Mouse (Mus musculus) gastrocnemius, adult 2 months (tissue): ENCODE measurements around the gene Tmod2. TPM values are rescaled to one million over a fixed set of nuclear protein-coding genes. Genes with fewer than 3 reads are reported as not detected.
"Not testable (repeated sequence)": the region's sequence is repeated elsewhere in the genome, so short reads cannot be mapped to it uniquely, and the experiment has no call there.

ENCODE experiments used
- DNase-seq: peaks from one replicate; pipeline ENCODE4 v3.0.0; 2022
- H3K27ac ChIP-seq: fragments of 200-600 bp; 2 replicates; pipeline ENCODE4 v1.8.1; 2022; ENCODE audit warnings: mild to moderate bottlenecking
- H3K4me3 ChIP-seq: fragments of 200-600 bp; 2 replicates; pipeline ENCODE4 v1.8.1; 2022; ENCODE audit warnings: mild to moderate bottlenecking, moderate library complexity
- CTCF ChIP-seq: fragments of 200-600 bp; IDR thresholded peaks from 2 replicates; pipeline ENCODE4 v1.8.1; 2022; ENCODE audit warnings: antibody characterized with exemption, mild to moderate bottlenecking, moderate library complexity
- intact Hi-C: fragments of 180-260 bp; cut with DNase I; formaldehyde crosslinking; loops from one replicate; pipeline ENCODE4 v1.15.1; 2025
- total RNA-seq, 2 experiments: library from RNA; stranded (reverse); gene quantifications; 2 replicates each; pipeline ENCODE4 v1.2.3; 2021

Gene Tmod2
- total RNA-seq, 2 experiments from 2014 or later: 5.4 to 5.6 TPM

DNA sequence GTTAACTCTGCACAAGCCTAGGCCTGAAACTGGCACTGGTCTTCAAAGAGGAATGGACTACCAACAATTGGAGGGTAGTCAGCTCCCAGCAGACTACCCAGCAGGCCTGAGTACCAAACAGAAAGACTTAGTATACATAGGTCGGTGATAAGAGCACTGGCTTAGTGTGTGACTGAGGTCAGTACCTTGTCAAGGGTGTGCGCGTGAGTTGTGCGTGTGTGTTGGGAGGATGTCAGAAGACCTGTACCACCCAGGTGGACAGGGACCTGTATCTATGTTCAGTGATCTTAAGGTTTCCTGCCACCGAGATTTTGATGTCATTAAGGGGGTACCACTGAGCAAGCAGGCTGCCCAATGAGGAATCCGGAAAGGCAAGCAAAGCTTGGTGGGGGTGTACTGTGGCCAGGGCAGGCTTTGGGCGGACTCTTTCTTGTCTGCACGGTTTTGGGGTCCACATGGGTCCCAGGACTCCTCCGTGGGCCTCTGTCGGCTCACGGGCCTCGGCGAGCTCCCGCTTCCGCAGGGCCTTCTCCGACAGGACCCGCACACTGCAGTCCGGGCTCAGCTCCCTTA lies 13.9 kb upstream of the Tmod2 start:
- intact Hi-C loops: no loop called here
- DNase-seq: peak; percentile 19
- Histone ChIP-seq H3K27ac (peak overlapping the region; percentile 87), H3K4me3 (peak overlapping the region; percentile 92)
- no peak for TF ChIP-seq CTCF

DNA sequence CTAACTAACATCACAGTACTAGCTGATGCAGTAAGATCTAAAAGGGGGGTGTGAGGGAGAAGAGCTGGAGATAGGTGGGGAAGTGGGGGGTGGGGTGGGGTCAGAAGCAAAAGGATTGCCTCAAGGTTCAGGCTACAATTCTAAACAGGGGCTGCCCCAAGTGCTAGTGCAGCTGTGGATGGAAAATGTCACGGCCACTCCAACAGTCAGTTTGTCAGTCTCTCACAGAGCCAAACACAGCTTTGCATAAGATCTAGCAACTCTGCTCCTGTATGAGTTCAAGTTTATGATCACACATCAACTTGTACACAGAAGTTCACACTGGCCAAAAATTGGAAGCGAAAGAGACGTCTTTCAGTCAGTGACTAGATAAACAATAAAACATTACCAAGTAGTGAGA lies 10.3 kb upstream of the Tmod2 start:
- intact Hi-C loops: no loop called here
- DNase-seq: no peak
- Histone ChIP-seq H3K4me3 (no peak overlapping the region), H3K27ac (no peak overlapping the region)
- TF ChIP-seq CTCF: no peak

DNA sequence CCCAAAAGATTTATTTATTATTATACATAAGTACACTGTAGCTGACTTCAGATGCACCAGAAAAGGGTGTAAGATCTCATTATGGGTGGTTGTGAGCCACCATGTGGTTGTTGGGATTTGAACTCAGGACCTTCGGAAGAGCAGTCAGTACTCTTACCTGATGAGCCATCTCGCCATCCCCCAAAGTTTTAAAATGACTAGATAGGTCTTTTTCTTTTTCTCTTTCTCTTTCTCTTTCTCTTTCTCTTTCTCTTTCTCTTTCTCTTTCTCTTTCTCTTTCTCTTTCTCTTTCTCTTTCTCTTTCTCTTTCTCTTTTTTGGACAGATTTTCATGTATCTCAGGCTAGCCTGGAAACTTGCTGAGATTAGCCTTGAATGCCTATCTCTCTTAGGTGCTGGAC lies 8.6 kb upstream of the Tmod2 start:
- intact Hi-C loops, DNase-seq, H3K4me3 ChIP-seq, H3K27ac ChIP-seq: not testable (repeated sequence)

DNA sequence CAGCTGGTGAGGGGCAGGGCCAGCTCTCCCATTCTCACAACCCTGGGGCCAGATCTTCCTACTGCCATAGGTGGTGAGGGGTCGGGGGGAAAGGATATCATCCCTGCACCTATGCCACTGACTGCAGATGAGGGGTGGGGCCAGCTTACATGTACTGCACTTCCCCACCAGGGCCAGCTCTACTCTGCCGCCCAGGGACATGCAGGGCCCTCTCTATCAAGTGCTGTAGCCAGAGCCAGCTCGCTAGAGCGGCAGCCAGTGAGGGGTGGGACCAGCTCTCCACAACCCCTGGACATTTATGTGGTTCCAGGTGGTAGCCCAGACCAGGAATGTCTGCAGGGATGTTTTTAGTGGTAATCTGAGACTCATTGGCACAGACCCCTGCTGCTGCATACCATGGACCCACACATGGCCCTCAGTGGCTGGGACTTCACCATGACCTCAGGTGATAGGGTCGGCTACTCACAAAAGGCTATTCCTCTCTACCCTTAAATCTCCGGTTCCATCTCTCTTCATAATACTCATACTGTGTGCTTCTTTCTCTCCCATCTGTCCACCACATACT lies 7.8 kb upstream of the Tmod2 start:
- no peak overlapping the region for H3K4me3 ChIP-seq
- no peak overlapping the region for H3K27ac ChIP-seq
- DNase-seq: no peak
- TF ChIP-seq CTCF: no peak
- intact Hi-C loops: no loop called here

DNA sequence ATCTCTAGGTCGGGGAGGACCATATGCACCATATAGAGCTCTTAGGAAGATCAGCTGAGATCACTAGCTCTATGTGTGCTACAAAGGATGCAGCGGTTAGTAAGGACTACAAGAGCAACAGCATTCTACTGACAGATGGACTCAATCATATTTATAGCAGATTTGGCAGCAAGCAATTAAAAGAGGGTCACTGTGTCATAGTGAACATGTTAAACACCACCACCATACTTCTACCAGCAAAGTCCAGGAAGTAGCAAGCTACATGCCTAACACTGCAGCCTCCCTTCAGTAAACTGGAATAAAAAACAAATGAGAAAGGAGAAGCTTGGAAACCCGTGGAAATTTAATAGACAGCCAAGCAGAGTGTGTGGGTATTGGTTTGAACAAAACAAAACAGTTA lies 5.4 kb upstream of the Tmod2 start:
- Histone ChIP-seq H3K27ac (no peak overlapping the region), H3K4me3 (no peak overlapping the region)
- no peak for TF ChIP-seq CTCF
- intact Hi-C loops: no loop called here
- DNase-seq: no peak

DNA sequence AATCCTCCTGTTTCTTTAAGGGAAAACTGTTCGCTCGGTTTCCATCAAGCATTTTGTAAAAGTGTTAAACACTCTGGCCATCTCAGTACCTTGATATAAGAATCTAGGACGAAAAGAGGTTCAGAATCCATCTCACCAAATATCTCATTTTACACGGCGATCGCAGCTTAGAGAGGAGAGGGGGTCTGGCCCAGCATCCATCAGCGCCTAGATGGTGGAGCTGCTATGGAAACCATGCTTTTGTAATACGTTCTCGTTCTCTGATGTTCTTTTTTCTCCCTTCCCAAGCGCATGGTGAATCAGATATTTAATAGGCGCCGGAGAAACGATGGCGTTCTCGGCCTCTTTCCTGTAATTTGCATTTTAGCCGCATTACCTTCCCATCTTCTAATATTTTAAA lies 1.2 kb downstream of the Tmod2 start:
- Histone ChIP-seq H3K4me3 (peak overlapping the region; percentile 78), H3K27ac (peak overlapping the region; percentile 78; the same call in 1 of the 2 replicates)
- DNase-seq: no peak
- TF ChIP-seq CTCF: no peak
- intact Hi-C loops: no loop called here

DNA sequence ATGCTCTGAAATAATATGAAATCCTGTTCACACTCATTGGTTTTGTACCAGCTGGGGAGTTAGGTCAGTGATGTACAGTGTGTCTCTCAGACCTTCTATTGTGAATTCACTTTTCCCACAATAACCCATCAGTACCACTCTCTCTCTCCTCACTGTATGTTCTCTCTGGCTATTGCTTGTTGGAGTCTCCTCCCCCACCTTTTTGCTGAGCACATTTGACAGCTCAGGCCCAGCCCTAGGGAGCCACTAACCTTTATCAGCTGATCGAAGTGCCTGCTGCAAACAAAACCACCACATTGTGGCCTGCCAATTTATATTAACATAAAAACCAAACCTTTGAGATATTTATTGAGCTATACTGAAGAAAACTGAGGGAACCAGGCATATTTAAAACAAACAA lies 1.6 kb downstream of the Tmod2 start:
- no peak overlapping the region for H3K27ac ChIP-seq
- no peak for TF ChIP-seq CTCF
- intact Hi-C loops: no loop called here
- peak overlapping the region; percentile 78 for H3K4me3 ChIP-seq
- DNase-seq: no peak

DNA sequence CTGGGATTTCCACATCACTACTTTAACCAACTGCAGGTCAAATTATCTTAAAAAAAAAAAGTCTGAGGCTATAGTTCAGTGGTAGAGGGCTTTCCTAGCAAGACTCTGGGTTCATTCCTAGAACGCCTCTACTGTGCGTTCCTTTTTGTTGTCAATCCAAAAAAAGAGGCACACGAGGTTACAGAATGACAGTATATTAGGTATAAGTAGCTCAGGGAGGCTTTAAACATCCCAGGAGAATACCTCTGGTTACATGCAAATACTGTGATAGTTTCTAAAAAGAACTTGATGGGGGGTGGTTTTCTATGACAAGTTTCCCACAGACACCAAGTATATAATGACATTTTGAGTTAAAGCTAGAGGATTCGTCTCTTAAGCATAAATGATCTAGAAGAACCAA lies 3.6 kb downstream of the Tmod2 start:
- intact Hi-C loops: no loop called here
- Histone ChIP-seq H3K4me3 (no peak overlapping the region), H3K27ac (no peak overlapping the region)
- DNase-seq: no peak
- no peak for TF ChIP-seq CTCF

DNA sequence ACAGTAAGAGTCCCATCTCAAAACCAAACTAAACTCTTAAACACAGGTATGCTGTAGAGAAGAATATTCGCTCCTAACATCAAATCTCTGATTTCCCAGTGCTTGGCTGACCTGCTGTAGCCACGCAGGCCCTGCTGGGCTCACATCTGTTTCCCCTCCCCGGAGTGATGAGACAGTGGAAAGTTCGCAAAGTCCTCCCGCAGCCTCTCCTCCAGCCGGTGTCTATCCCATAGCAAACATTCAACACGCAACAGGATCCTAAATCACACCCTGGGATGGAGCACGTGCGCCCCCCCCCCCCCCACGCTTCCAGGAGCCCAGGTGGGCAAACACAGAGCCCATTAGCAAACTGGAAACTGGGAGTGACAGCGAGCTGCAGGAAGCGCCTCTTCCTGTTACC lies 9.6 kb downstream of the Tmod2 start:
- peak; percentile 38 for DNase-seq
- Histone ChIP-seq H3K27ac (peak overlapping the region; percentile 58), H3K4me3 (peak overlapping the region; percentile 13; the same call in 1 of the 2 replicates)
- intact Hi-C loops: no loop called here
- no peak for TF ChIP-seq CTCF

DNA sequence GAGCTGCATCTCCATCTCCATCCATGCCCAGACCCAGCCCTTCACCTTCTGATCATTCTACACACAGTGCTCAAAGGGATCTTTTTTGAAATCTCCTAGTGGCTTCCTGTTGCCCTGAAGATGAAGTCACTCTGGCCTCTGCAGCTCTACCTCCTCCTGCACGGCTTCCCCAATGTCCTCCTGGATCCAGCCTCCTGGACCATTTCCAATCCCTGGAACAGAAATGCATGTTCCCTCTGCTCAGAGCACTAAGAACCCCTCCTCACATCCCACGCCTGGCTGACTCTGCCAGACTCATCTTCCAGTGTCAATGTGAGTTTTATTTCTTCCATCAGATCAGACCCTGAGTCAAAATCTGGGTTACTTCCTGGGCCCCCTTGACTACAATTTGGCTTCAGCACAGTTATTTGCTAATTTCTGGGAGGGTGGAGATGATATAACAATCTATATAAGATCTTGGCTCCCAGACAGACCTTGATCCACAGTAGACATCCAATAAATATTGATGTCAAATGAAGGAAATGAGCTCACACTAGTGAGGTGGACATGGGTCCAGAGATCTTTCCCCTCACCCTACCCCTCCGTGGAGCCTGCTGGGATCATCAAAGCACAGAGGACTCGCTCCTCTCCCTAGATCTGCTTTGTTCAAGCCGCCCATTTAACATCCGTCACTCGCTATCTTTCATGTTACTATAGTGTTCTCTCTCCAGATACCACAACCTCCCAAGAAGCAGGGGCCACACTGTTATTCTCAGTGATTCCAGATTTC lies 10.8 kb downstream of the Tmod2 start:
- intact Hi-C loops: no loop called here
- H3K27ac ChIP-seq: peak overlapping the region; percentile 58
- no peak for TF ChIP-seq CTCF
- no peak overlapping the region for H3K4me3 ChIP-seq
- peak; percentile 49 for DNase-seq

DNA sequence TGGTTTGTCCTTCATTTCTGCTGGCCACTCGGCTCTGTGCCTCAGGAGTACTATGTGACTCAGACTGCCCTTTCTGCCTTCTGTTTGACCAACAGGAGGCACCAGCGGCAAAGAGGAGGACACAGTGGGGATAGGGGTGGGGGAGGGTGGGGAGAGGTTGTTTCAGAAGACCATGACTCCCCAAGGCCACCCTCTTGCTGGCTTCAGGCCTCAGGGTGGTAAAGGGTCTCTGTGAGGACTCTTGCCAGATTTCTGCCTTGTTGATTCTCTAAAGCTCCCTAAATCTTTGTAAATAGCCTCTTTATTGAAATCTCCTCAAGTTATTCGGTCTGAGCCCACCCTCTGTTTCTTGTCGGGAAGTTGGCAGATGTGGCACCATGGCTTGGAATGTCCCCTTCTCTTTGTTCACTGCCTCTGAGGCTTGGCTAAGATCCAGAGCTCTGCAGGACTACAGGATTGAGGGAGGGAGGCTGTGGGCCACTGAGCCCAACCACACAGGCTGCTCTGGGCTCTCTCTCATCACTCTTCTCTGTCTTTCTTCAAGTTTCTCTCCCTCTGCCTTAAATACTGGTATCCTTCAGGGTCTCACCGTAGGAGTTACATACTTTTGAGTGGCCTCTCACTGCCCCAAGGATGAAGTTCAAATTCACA lies 11.8 kb downstream of the Tmod2 start:
- peak; percentile 13; the same call in 1 of the 2 replicates for TF ChIP-seq CTCF
- peak; percentile 22 for DNase-seq
- intact Hi-C loops: no loop called here
- no peak overlapping the region for H3K4me3 ChIP-seq
- peak overlapping the region; percentile 58 for H3K27ac ChIP-seq

DNA sequence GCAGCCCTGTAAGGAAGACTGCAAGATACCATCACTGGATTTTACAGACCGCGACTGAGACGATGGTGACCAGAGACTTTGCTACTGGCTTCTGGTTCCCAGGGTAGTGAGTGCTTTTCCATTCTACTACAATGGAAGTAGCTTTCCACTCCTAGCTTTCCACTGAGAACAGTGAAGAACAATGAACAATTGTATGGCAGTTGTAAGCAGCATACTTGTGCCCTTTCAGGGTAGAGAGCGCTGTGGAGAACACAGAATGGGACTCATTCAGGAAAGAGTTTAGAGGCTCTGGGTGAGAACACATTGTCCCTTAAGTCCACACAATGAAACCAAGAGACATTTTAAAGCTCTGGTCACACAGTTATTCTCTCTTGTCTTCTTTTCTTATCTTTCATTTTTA lies 13.5 kb downstream of the Tmod2 start:
- TF ChIP-seq CTCF: no peak
- peak overlapping the region; percentile 63 for H3K27ac ChIP-seq
- no peak overlapping the region for H3K4me3 ChIP-seq
- intact Hi-C loops: no loop called here
- DNase-seq: no peak

DNA sequence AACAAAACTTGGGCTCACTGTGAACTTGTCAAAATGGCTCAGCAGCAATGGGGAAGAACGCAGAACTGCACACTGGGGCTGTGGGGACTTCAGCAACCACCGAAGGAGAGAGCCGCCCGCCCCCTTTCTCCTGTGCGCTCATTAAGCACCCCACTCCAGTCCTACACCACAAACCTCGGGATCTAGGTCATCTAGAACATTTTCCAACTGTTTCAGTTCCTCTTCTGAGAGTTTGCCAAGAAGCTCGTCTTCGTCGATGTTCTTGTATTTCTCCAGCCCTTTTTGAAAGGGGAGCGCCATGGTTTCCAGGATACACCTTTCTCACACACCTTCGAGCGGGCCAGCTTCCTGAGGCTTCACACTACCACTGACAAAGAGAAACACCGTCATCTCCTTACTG lies 14.1 kb downstream of the Tmod2 start:
- H3K4me3 ChIP-seq: no peak overlapping the region
- DNase-seq: no peak
- TF ChIP-seq CTCF: no peak
- peak overlapping the region; percentile 63 for H3K27ac ChIP-seq
- intact Hi-C loops: no loop called here
